Comparison of ENCODE assay signal across 25 mouse cellular contexts in the genomic region with DNA sequence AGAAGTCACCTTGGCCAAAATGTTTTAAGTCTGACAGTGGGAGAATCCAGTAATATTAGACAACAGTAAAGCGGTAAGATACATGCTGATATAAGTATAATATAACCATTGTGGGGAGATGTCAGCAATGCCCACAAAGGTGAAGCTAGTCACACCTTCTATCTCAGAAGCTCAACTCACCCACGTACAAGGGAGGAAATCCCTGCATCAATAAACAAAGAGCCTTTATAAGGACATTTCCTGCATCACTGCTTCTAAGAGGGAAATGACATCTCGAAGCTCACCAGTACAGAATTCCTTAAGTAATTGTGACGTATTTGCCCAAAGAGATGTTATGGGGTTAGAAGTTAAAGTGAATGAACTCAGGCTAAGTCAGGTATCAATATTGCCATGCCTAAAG.
DNase-seq lines count a peak whose midpoint lies in the region; ATAC-seq and TF ChIP-seq lines count a peak whose summit lies in the region.
"Had no signal": no experiment of that assay in that cellular context is flagged by ENCODE, and none has a peak within 500 bp of the region (broad histone marks: within the 10 kb centered on the region; RNA-seq: fewer than 3 reads in every experiment).

No protein-coding gene starts in this region.

- H3K27me3 ChIP-seq in lung, embryonic 14.5 days (ENCODE audit: insufficient read depth, low read length) = no peaks in the 10 kb centered on the region
- H3K27me3 ChIP-seq in heart, embryonic 10.5 days (ENCODE audit: insufficient read depth, poor library complexity, severe bottlenecking) = peaks cover 4% of the 10 kb centered on the region; the same call in 1 of the 2 replicates
- H3K27me3 ChIP-seq: embryonic facial prominence, embryonic 12.5 days; embryonic facial prominence, embryonic 15.5 days; Patski had no signal

- H3K9ac ChIP-seq in lung, embryonic 14.5 days = no peak overlapping the region
- H3K9ac ChIP-seq: embryonic facial prominence, embryonic 12.5 days; embryonic facial prominence, embryonic 15.5 days; forebrain, postnatal 0 days; hindbrain, embryonic 14.5 days had no signal

- no peak overlapping the region for H3K4me3 ChIP-seq in lung, embryonic 14.5 days (ENCODE audit: low read depth, low read length)
- no peak overlapping the region for H3K4me3 ChIP-seq in heart, embryonic 10.5 days
- H3K4me3 ChIP-seq: embryonic facial prominence, embryonic 12.5 days; embryonic facial prominence, embryonic 15.5 days; heart, adult 2 months had no signal

- TF ChIP-seq CTCF in lung, embryonic 14.5 days (IDR thresholded peaks at IDR 0.05; ENCODE audit: low read depth) = no peak

- DNase-seq in lung, embryonic 14.5 days = peak; percentile 18
- no peak for DNase-seq in lung, adult 18-20 months
- DNase-seq in Muller cell, postnatal 12 days (ENCODE audit: inconsistent ontology term) = peak; percentile 56
- no peak for DNase-seq in right cerebral cortex, postnatal 10 days (ENCODE audit: low spot score in 2 of 2)
- DNase-seq in heart, embryonic 10.5 days (ENCODE audit: low spot score) = no peak
- DNase-seq: adrenal gland, adult 2 months; adrenal gland, postnatal 14 days; cerebellum, adult 11 months; cerebellum, adult 2 months; cerebellum, adult 9-11 months; cerebellum, postnatal 25 days; forebrain, postnatal 0 days; gastrocnemius, postnatal 10 days; gastrocnemius, postnatal 36 days; heart, adult 2 months; heart, postnatal 14 days; heart, postnatal 4 days had no signal

- no peak overlapping the region for H3K4me2 ChIP-seq in lung, embryonic 14.5 days
- H3K4me2 ChIP-seq: embryonic facial prominence, embryonic 12.5 days; embryonic facial prominence, embryonic 15.5 days; heart, embryonic 11.5 days; hindbrain, embryonic 14.5 days had no signal

- no peak for ATAC-seq in lung, embryonic 14.5 days (ENCODE audit: insufficient read depth)
- ATAC-seq in inflammation-experienced regulatory T-cells, adult 6 months = peak; percentile 38
- ATAC-seq: forebrain, embryonic 14.5 days; forebrain, postnatal 0 days; hindbrain, postnatal 0 days had no signal

- WGBS in lung, embryonic 14.5 days = 39% methylated on average over 4 of the region's 4 CpGs
- 63% methylated on average over 4 of the region's 4 CpGs for WGBS in heart, embryonic 10.5 days

- H3K4me1 ChIP-seq in lung, embryonic 14.5 days (ENCODE audit: insufficient read depth) = no peaks in the 10 kb centered on the region
- H3K4me1 ChIP-seq in heart, embryonic 10.5 days = peaks cover 37% of the 10 kb centered on the region

- H3K27ac ChIP-seq in lung, embryonic 14.5 days (ENCODE audit: low read depth) = no peak overlapping the region
- no peak overlapping the region for H3K27ac ChIP-seq in heart, embryonic 10.5 days
- H3K27ac ChIP-seq: embryonic facial prominence, embryonic 12.5 days; embryonic facial prominence, embryonic 15.5 days; heart, adult 2 months; hindbrain, embryonic 14.5 days; hindbrain, postnatal 0 days had no signal

- H3K36me3 ChIP-seq in lung, embryonic 14.5 days (ENCODE audit: insufficient read depth) = no peaks in the 10 kb centered on the region
- H3K36me3 ChIP-seq in heart, embryonic 10.5 days = no peaks in the 10 kb centered on the region
- H3K36me3 ChIP-seq: embryonic facial prominence, embryonic 12.5 days; embryonic facial prominence, embryonic 15.5 days had no signal

- H3K9me3 ChIP-seq in lung, embryonic 14.5 days (ENCODE audit: low read depth, low read length) = no peaks in the 10 kb centered on the region
- H3K9me3 ChIP-seq in heart, embryonic 10.5 days = no peaks in the 10 kb centered on the region
- H3K9me3 ChIP-seq: embryonic facial prominence, embryonic 12.5 days; embryonic facial prominence, embryonic 15.5 days had no signal

Comparison
In these comparisons a context has a peak if more than half of its experiments do, and no peak if none do; other contexts are left out.
1. DNase-seq: peak in lung, embryonic 14.5 days (single experiment) and Muller cell, postnatal 12 days (single experiment); none in lung, adult 18-20 months (0 of 2), right cerebral cortex, postnatal 10 days (0 of 2) and heart, embryonic 10.5 days (single experiment).